Mouse (Mus musculus) CH12.LX (cell line): ENCODE measurements at regions not wholly inside any gene's neighbourhood (a gene's known extent, or its start where the extent isn't known, plus 50 kb on each side); places are given as distances from the start of the nearest gene placed in this dataset.

Experiments used
- DNase-seq: peaks from one replicate; pipeline ENCODE4 v3.0.0-alpha.2; 2013; ENCODE audit errors: extremely low read depth
- H3K27ac ChIP-seq: 2 replicates; pipeline ENCODE4 v1.5.1; 2012; ENCODE audit warnings: low read depth, mild to moderate bottlenecking, control low read depth, moderate library complexity; ENCODE audit not compliant: insufficient read depth
- H3K27me3 ChIP-seq: replicated peaks from 2 replicates; pipeline ENCODE3; 2012; ENCODE audit warnings: inconsistent platforms
- H3K36me3 ChIP-seq, 2 experiments: replicated peaks in 1 of 2; 2 replicates each; pipeline versions ENCODE3 to v1.6.1; 2012; ENCODE audit warnings: inconsistent platforms in 1 of 2, low read length in 1 of 2, mild to moderate bottlenecking in 1 of 2, mixed read lengths in 1 of 2, moderate library complexity in 1 of 2; ENCODE audit not compliant: control insufficient read depth in 1 of 2, insufficient read depth in 1 of 2
- H3K4me1 ChIP-seq, 2 experiments: 2 replicates each; pipeline ENCODE4 v1.6.1; 2012; ENCODE audit warnings: inconsistent platforms in 1 of 2, moderate library complexity in 1 of 2; ENCODE audit not compliant: insufficient read depth in 2 of 2, control insufficient read depth in 1 of 2
- H3K4me2 ChIP-seq: 2 replicates; pipeline ENCODE4 v1.6.1; 2012; ENCODE audit warnings: low read depth, mild to moderate bottlenecking, control low read depth; ENCODE audit not compliant: poor library complexity, insufficient read depth, severe bottlenecking
- H3K4me3 ChIP-seq, 3 experiments: fragments of 150-350 bp in 1 of 3; sonication (generic) in 1 of 3; replicated peaks in 1 of 3; 2 replicates each; pipeline versions ENCODE3 to v1.5.1; 2011 to 2012; ENCODE audit warnings: low read depth in 2 of 3, low read length in 2 of 3, mild to moderate bottlenecking in 2 of 3, moderate library complexity in 2 of 3, control low read depth in 1 of 3, improper control_type of control experiment in 1 of 3, inconsistent platforms in 1 of 3, mixed read lengths in 1 of 3; ENCODE audit not compliant: poor library complexity in 1 of 3
- H3K79me2 ChIP-seq: replicated peaks from 2 replicates; pipeline ENCODE4 v1.6.1; 2012; ENCODE audit warnings: mild to moderate bottlenecking, moderate library complexity; ENCODE audit not compliant: control insufficient read depth, poor library complexity, insufficient read depth, severe bottlenecking; ENCODE audit errors: extremely low read depth
- H3K9ac ChIP-seq: 2 replicates; pipeline ENCODE4 v1.6.1; 2012; ENCODE audit warnings: low read depth, mild to moderate bottlenecking, control low read depth, moderate library complexity; ENCODE audit not compliant: insufficient read depth
- H3K9me3 ChIP-seq: replicated peaks from 2 replicates; pipeline ENCODE3; 2012; ENCODE audit warnings: low read length, inconsistent platforms, mixed read lengths
- CHD1 ChIP-seq: IDR thresholded peaks from 2 replicates; pipeline ENCODE4 v1.6.1; 2012; ENCODE audit warnings: low read depth, low read length, improper control_type of control experiment, inconsistent platforms
- CTCF ChIP-seq, 2 experiments: IDR thresholded peaks in 1 of 2; conservative IDR thresholded peaks in 1 of 2; 2 replicates each; pipeline ENCODE4 v1.5.1; 2011 to 2012; ENCODE audit warnings: low read depth in 2 of 2, low read length in 2 of 2, improper control_type of control experiment in 1 of 2, inconsistent platforms in 1 of 2, mild to moderate bottlenecking in 1 of 2, moderate library complexity in 1 of 2
- E2F4 ChIP-seq: IDR thresholded peaks from 2 replicates; pipeline ENCODE4 v1.6.1; 2011; ENCODE audit warnings: low read depth, low read length, improper control_type of control experiment; ENCODE audit not compliant: insufficient replicate concordance
- EP300 ChIP-seq: IDR thresholded peaks from 2 replicates; pipeline ENCODE4 v1.6.1; 2011; ENCODE audit warnings: low read length, improper control_type of control experiment
- GABPA ChIP-seq: IDR thresholded peaks from 2 replicates; pipeline ENCODE4 v1.6.1; 2012; ENCODE audit warnings: low read depth, low read length, improper control_type of control experiment, inconsistent platforms; ENCODE audit not compliant: insufficient replicate concordance
- HCFC1 ChIP-seq: IDR thresholded peaks from 2 replicates; pipeline ENCODE4 v1.6.1; 2012; ENCODE audit warnings: low read depth, mild to moderate bottlenecking, inconsistent platforms, low read length, improper control_type of control experiment
- IRF4 ChIP-seq: IDR thresholded peaks from 2 replicates; pipeline ENCODE4 v1.6.1; 2014; ENCODE audit warnings: low read depth, mild to moderate bottlenecking, inconsistent platforms, low read length, improper control_type of control experiment
- JUN ChIP-seq: IDR thresholded peaks from 2 replicates; pipeline ENCODE4 v1.6.1; 2011; ENCODE audit warnings: low read depth, mild to moderate bottlenecking, low read length, improper control_type of control experiment, moderate library complexity; ENCODE audit not compliant: insufficient read depth
- KAT2A ChIP-seq: IDR thresholded peaks from 2 replicates; pipeline ENCODE4 v1.6.1; 2012; ENCODE audit warnings: low read length, improper control_type of control experiment, inconsistent platforms; ENCODE audit not compliant: insufficient replicate concordance
- MEF2A ChIP-seq: IDR thresholded peaks from 2 replicates; pipeline ENCODE4 v1.6.1; 2014; ENCODE audit warnings: low read depth, mild to moderate bottlenecking, inconsistent platforms, low read length, improper control_type of control experiment, borderline replicate concordance
- MYC ChIP-seq: IDR thresholded peaks from 2 replicates; pipeline ENCODE4 v1.6.1; 2011; ENCODE audit warnings: low read depth, mild to moderate bottlenecking, improper control_type of control experiment, low read length
- NRF1 ChIP-seq: IDR thresholded peaks from 2 replicates; pipeline ENCODE4 v1.6.1; 2014; ENCODE audit warnings: low read depth, mild to moderate bottlenecking, inconsistent platforms, low read length, improper control_type of control experiment, moderate library complexity
- PAX5 ChIP-seq: IDR thresholded peaks from 2 replicates; pipeline ENCODE4 v1.6.1; 2012; ENCODE audit warnings: low read length, inconsistent platforms, mixed read lengths
- POLR2A ChIP-seq: IDR thresholded peaks from 2 replicates; pipeline ENCODE4 v1.6.1; 2011; ENCODE audit warnings: low read depth, mild to moderate bottlenecking, improper control_type of control experiment, low read length
- POLR2AphosphoS2 ChIP-seq: IDR thresholded peaks from 2 replicates; pipeline ENCODE4 v1.6.1; 2011; ENCODE audit warnings: low read depth, low read length, improper control_type of control experiment
- RAD21 ChIP-seq: IDR thresholded peaks from 2 replicates; pipeline ENCODE4 v1.6.1; 2011; ENCODE audit warnings: low read depth, mild to moderate bottlenecking, low read length, improper control_type of control experiment, moderate library complexity
- TBP ChIP-seq: conservative IDR thresholded peaks from 2 replicates; pipeline ENCODE4 v1.6.1; 2011; ENCODE audit warnings: low read depth, low read length, improper control_type of control experiment
- UBTF ChIP-seq: IDR thresholded peaks from 2 replicates; pipeline ENCODE4 v1.6.1; 2012; ENCODE audit warnings: low read depth, mild to moderate bottlenecking, inconsistent platforms, low read length, improper control_type of control experiment, moderate library complexity
- USF1 ChIP-seq: IDR thresholded peaks from 2 replicates; pipeline ENCODE4 v1.6.1; 2014; ENCODE audit warnings: low read depth, mild to moderate bottlenecking, inconsistent platforms, low read length, improper control_type of control experiment
- ZKSCAN1 ChIP-seq: IDR thresholded peaks from 2 replicates; pipeline ENCODE4 v1.6.1; 2012; ENCODE audit warnings: low read depth, inconsistent platforms, low read length, improper control_type of control experiment, borderline replicate concordance
- ZNF384 ChIP-seq: IDR thresholded peaks from 2 replicates; pipeline ENCODE4 v1.6.1; 2012; ENCODE audit warnings: low read depth, low read length, improper control_type of control experiment, inconsistent platforms
- dilution Hi-C: fragments of 300-500 bp; cut with MboI; formaldehyde crosslinking; loops from 2 replicates; pipeline ENCODE4 v1.14.3; 2020; ENCODE audit warnings: low sequenced_read_pairs; ENCODE audit not compliant: extremely low pct_unique_long_range_greater_than_20kb, extremely low pct_ligation_motif_present
- in situ Hi-C: fragments of 300-500 bp; cut with MboI; formaldehyde crosslinking; loops from 3 replicates; pipeline ENCODE4 v1.14.3; 2019; ENCODE audit warnings: low sequenced_read_pairs, low pct_ligation_motif_present, low pct_unique_long_range_greater_than_20kb, mixed read lengths

DNA sequence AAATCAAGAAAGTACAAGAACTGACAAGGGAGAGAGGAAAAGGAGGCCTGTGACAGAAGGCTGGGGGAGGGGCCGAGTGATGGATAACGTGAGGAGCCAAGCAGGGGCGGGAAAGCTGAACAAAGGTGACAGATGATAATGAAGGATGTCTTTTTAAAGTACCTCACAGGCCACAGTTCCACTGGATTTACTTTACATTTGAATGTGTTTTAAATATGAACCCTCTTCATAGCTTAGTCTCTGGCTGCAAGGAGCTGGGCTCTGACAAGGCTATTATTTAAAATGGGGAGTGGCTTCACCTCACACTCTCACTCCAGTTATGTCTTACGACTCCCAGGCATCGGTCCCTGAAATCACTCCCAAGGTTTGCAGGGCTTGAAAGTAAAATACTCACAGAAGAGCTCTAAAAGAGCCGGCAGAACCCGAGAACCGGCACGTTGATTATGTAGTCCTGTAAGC lies 190.6 kb upstream of the Dnajc24 start:
- no peak for DNase-seq
- no peak overlapping the region for H3K27ac ChIP-seq
- no peak overlapping the region for H3K4me3 ChIP-seq
- no peaks in the 10 kb centered on the region for H3K79me2 ChIP-seq
- no peaks in the 10 kb centered on the region for H3K9me3 ChIP-seq
- H3K9ac ChIP-seq = no peak overlapping the region
- in situ Hi-C loops = loop anchor here (25.0 kb wide), 1 partner anchor 582 kb away; no protein-coding TSS in a partner anchor
- TF ChIP-seq HCFC1 (no peak), GABPA (no peak), CTCF (conservative IDR thresholded peaks at IDR 0.05 in 1 of 2, IDR thresholded peaks at IDR 0.05 in 1 of 2; ENCODE audit: low read depth in 2 of 2, low read length in 2 of 2) (no peak), CHD1 (no peak), RAD21 (no peak), JUN (no peak), NRF1 (no peak)
- dilution Hi-C loops = no loop called here
- no peaks in the 10 kb centered on the region for H3K27me3 ChIP-seq
- H3K4me1 ChIP-seq = no peaks in the 10 kb centered on the region; a peak in 1 of 4 replicates
- peak overlapping the region; percentile 95 for H3K4me2 ChIP-seq
- H3K36me3 ChIP-seq = no peaks in the 10 kb centered on the region

- Histone ChIP-seq H3K9me3 (no peaks in the 10 kb centered on the region), H3K9ac (no peak overlapping the region), H3K79me2 (no peaks in the 10 kb centered on the region), H3K36me3 (no peaks in the 10 kb centered on the region), H3K27me3 (no peaks in the 10 kb centered on the region)
- in situ Hi-C loops = loop anchor here (25.0 kb wide), 1 partner anchor 578 kb away; no protein-coding TSS in a partner anchor
- no peak for TF ChIP-seq IRF4
- no peak for TF ChIP-seq KAT2A
- TF ChIP-seq EP300 = no peak
- no peak for TF ChIP-seq PAX5
- no peak for TF ChIP-seq TBP
- no peak for TF ChIP-seq UBTF
- TF ChIP-seq ZNF384 = no peak
- no peak for TF ChIP-seq POLR2A
- no peak for TF ChIP-seq HCFC1
- TF ChIP-seq POLR2AphosphoS2 = no peak
- TF ChIP-seq NRF1 = no peak
- no peak for TF ChIP-seq ZKSCAN1
- TF ChIP-seq USF1 = no peak
- TF ChIP-seq JUN = no peak
- TF ChIP-seq E2F4 = no peak
- no peak for TF ChIP-seq MEF2A
- TF ChIP-seq MYC = no peak
- TF ChIP-seq, all 38 proteins: peak for 0
- dilution Hi-C loops = no loop called here
- Histone ChIP-seq H3K27ac (no peak overlapping the region), H3K4me1 (no peaks in the 10 kb centered on the region; a peak in 1 of 4 replicates), H3K4me2 (no peak overlapping the region), H3K4me3 (no peak overlapping the region)
- DNase-seq = no peak
Observed at GRCm38 (mm10) chr2:106190579-106191322, 187.4 kb upstream of the Dnajc24 start.
